Mouse (Mus musculus) cerebellum, adult 2 months (tissue): Measurements from ENCODE around the gene Mlf1. TPM values are rescaled to one million over a fixed set of nuclear protein-coding genes. Genes with fewer than 3 reads are reported as not detected.

Experiments
- DNase-seq, 2 experiments: peaks; one replicate each; pipeline ENCODE4 v3.0.0; 2021
- H3K27ac ChIP-seq: fragments of 200-500 bp; 2 replicates; pipeline ENCODE4 v1.5.1; 2012; ENCODE audit warnings: low read length, control low read depth, inconsistent platforms; ENCODE audit not compliant: insufficient read depth
- H3K27me3 ChIP-seq: fragments of 200-500 bp; 2 replicates; pipeline ENCODE4 v1.6.1; 2012; ENCODE audit warnings: inconsistent platforms, mild to moderate bottlenecking, low read length, moderate library complexity; ENCODE audit not compliant: control insufficient read depth, insufficient read depth
- H3K4me1 ChIP-seq: fragments of 200-500 bp; 2 replicates; pipeline ENCODE4 v1.6.1; 2011; ENCODE audit warnings: low read length; ENCODE audit not compliant: control insufficient read depth, insufficient read depth
- H3K4me3 ChIP-seq: fragments of 200-500 bp; replicated peaks from 2 replicates; pipeline ENCODE3; 2011; ENCODE audit warnings: mild to moderate bottlenecking, low read depth, low read length, control low read depth; ENCODE audit not compliant: insufficient read depth
- CTCF ChIP-seq: fragments of 200-500 bp; IDR thresholded peaks from 2 replicates; pipeline ENCODE4 v1.5.1; 2011; ENCODE audit warnings: low read depth, mild to moderate bottlenecking, control low read depth, low read length, moderate library complexity, borderline replicate concordance; ENCODE audit not compliant: insufficient read depth
- POLR2A ChIP-seq: fragments of 200-500 bp; IDR thresholded peaks from 2 replicates; pipeline ENCODE4 v1.6.1; 2011; ENCODE audit warnings: low read length, control low read depth, borderline replicate concordance; ENCODE audit not compliant: insufficient read depth
- whole genome bisulfite sequencing: fragments of 180-500 bp; shearing (Covaris S2); methylation state at CpG from one replicate; pipeline ENCODE4 v1.1.7; 2018; 5-methylcytosine and 5-hydroxymethylcytosine counted together
- polyA plus RNA-seq: library from polyadenylated mRNA; depleted of rRNA; stranded (reverse); fragments of >200 nt; gene quantifications from 2 replicates; pipeline ENCODE4 v1.2.3, GENCODE M21; 2012

Gene Mlf1
- polyA plus RNA-seq, 1 experiment: 1.6 TPM

DNA sequence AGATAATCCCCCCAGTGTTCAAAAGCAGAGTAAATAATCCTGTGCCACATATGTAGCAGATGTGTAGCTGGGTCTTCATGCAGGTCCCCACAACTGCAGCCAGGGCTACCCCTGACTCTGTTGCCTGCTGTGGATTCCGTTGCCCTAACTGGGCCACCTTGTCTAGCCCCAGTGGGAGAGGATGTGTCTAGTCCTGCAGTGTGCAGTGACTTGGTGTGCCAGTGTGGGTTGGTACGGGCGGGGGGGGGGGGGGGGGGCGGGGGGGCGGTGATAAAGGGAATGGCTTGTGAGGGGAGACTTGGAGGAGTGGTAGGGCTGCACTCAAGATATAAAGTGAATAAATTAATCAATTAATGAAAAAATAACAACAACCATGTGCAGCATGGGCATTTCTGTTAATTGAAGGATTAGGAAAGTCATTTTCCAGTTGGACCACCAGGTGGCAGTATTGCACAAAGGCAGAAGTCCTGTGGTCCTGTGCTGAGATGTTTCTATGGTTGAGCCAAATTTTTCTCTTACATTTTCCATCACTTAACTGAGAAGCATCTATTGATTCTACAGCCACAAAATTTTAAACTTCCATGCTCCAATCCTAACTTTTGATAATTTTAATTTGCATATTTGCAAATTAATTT is 21.7 kb upstream of the Mlf1 start:
- TF ChIP-seq CTCF: peak; percentile 64; the same call in 1 of the 2 replicates
- TF ChIP-seq POLR2A: no peak
- H3K4me3 ChIP-seq: no peak overlapping the region
- no peak overlapping the region for H3K27ac ChIP-seq
- 27% methylated on average over 5 of the region's 5 CpGs for WGBS
- no peaks in the 10 kb centered on the region for H3K27me3 ChIP-seq
- peak; percentile 20 to 38 for DNase-seq
- H3K4me1 ChIP-seq: no peaks in the 10 kb centered on the region

DNA sequence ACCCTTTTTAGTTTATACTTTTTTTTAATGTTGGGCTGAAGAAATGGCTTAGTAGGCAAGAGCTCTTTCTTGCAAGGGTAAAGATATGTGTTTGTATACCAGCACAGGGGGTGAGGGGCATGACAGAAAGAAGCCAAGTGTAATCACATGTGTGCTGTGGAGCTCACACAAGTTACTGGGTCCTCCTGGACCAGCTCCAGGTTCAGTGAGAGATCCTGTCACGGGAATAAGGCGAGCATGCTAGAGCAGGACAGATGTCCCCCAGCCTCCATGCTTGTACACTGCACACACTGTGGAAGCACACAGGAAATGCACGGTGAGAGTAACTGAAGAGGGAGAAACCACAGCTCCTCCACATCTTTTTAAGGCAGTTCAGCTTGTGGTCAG is 21.1 kb upstream of the Mlf1 start:
- Histone ChIP-seq H3K4me3 (no peak overlapping the region), H3K4me1 (no peaks in the 10 kb centered on the region), H3K27ac (no peak overlapping the region), H3K27me3 (no peaks in the 10 kb centered on the region)
- WGBS: 36% methylated on average over 3 of the region's 3 CpGs
- no peak for DNase-seq
- no peak for TF ChIP-seq POLR2A
- TF ChIP-seq CTCF: no peak

DNA sequence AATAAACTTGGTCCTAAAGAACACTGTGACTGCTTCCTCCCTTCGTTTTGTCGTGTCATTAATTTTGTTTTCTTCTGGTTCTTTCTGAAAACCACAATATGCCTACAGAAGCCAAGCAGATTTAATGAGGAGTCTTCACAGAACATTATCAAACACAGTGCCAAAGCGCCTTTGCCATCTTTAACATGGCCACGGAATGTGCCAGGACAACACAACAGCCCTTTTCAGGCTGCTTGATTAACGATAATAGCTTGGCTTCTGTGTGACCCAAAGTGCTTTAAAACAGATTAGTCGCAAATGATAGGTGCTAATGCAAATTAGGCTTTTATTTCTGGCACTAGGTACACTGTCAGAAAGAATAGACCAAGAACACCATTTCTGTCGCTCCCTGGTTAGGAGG is 15.5 kb upstream of the Mlf1 start:
- no peak for TF ChIP-seq POLR2A
- no peak for TF ChIP-seq CTCF
- Histone ChIP-seq H3K27me3 (no peaks in the 10 kb centered on the region), H3K4me1 (no peaks in the 10 kb centered on the region), H3K4me3 (no peak overlapping the region), H3K27ac (no peak overlapping the region)
- no peak for DNase-seq
- WGBS: 67% methylated on average over 7 of the region's 7 CpGs

DNA sequence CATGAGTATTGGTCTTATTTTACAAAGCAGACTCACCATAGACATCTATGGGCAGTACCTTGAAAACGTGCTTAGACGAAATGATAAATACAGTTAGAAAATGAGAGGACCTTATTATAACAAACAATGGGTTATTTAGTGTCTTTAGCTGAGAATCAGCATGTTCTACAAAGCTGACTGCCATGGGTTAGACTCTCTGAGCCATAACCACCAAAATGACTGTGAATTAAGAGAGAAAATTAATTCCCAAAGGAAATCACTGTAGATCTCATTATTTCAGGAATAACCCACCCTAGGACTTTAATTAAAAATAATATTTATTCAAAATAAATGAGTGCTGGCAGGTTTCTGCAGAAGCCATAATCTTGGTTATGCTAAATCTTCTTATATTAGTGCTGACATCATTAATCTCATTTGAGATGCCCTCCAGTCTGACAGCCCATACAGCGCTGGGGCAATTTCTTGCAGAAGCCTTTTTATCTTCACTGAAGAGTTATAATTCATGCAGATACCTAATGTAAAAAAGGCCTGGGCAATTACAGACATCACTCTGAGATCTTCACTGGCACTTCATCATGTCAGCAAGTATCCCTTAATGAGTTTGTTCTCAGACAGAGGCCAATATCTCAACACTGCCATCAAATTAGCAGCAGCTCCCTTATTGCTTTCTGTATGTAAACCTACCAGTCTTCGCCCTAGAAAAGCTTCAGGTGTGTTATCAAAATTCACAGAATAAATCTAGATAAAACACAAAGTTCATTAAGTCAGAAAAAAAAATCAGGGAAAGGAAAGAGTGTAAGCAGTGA is 7.6 kb upstream of the Mlf1 start:
- no peaks in the 10 kb centered on the region for H3K27me3 ChIP-seq
- no peaks in the 10 kb centered on the region for H3K4me1 ChIP-seq
- TF ChIP-seq CTCF (no peak), POLR2A (no peak)
- no peak for DNase-seq
- H3K27ac ChIP-seq: no peak overlapping the region
- no peak overlapping the region for H3K4me3 ChIP-seq
- WGBS: 80% methylated on average over 4 of the region's 4 CpGs

DNA sequence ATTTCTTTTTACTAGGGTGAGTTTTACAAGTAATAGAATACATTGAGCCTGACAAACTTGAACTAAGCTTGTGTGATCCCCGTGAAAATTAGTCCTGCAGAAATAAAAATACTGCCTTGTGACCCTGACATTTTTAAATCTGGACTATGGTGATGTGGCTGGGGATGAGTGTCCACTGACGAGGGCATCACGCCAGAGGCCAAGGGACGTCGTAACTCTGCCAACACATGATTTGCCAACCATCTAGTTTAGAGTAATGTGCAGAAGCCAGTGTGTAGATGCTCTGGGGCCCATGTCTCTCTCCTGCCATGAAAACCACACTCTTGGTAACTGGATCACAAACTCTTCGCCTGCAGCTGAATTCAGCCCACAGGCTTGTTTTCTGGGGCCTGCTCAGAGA is 6.4 kb upstream of the Mlf1 start:
- H3K27ac ChIP-seq: no peak overlapping the region
- H3K27me3 ChIP-seq: no peaks in the 10 kb centered on the region
- 40% methylated on average over 6 of the region's 6 CpGs for WGBS
- TF ChIP-seq CTCF (no peak), POLR2A (no peak)
- H3K4me3 ChIP-seq: no peak overlapping the region
- DNase-seq: no peak
- no peaks in the 10 kb centered on the region for H3K4me1 ChIP-seq

DNA sequence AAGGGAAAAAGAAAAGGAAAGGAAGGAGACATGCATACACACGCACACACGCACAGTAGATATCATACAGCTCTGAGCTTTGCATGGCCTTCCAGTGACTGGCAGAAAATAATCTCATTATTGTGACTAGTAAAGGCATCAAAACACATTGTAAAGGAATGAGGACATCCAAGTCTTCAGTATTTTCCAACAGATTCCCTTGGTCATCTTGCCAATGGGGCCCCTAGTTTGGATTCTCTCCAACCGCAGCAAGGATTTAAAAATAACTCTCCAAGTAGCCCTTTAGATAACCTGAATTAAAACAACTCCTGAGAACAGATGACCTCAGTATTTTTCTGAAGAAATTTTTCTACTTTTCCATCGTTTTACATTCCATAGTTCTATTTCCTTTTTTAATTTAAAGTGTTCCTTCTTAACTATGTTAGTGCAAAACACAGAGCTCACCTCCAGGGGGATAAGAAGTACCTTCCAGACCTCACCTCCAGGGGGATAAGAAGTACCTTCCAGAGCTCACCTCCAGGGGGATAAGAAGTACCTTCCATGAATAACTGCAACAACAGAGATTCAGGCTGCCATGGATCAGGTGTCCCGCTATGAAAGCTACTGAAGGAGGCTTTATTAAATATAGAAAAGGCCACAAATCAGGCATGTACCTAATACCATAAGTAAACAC is 4.4 kb upstream of the Mlf1 start:
- 78% methylated on average over 5 of the region's 5 CpGs for WGBS
- TF ChIP-seq CTCF: no peak
- no peak for TF ChIP-seq POLR2A
- H3K27ac ChIP-seq: no peak overlapping the region
- no peak overlapping the region for H3K4me3 ChIP-seq
- DNase-seq: no peak
- H3K27me3 ChIP-seq: no peaks in the 10 kb centered on the region
- H3K4me1 ChIP-seq: no peaks in the 10 kb centered on the region

DNA sequence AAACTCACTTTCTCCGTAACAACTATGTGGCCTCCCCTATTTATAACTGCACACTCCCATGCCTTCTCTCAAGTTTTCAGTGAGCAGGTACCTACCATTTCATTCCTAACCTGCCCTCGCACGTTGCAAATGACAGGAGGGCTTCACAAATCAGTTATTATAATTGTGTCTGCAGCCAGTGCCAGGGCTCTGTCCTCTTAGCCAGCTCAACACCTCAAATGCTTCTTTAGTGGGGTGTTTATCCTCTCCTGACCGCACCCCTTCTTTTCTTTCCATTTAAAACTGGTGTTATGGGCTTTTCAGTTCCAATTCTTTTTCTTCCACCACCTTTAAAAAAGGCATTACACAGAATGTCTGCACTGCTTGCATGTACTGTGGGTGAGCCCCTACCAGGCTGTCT is 1.7 kb upstream of the Mlf1 start:
- no peak overlapping the region for H3K27ac ChIP-seq
- no peak overlapping the region for H3K4me3 ChIP-seq
- H3K4me1 ChIP-seq: no peaks in the 10 kb centered on the region
- no peak for DNase-seq
- WGBS: 78% methylated on average over 4 of the region's 4 CpGs
- no peak for TF ChIP-seq POLR2A
- no peak for TF ChIP-seq CTCF
- H3K27me3 ChIP-seq: no peaks in the 10 kb centered on the region

DNA sequence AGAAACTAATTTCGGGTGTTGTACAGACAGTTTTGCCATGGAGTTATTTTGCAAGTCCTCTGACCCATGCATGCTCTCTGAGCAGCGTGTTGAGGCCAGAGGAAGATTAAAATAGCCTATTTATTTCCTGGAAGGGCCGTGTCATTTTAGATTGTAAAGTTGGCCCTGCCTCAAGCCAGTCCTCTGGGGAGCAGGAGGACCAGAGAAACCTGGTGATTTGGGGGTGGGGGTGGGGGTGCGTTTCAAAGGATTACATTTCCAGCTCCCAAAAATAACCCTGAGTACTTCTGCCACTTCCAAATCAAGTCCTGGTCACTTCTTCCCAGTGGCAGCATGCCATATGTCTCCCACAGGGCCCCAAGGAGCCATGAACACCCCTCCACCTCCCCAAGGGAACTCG is 1.1 kb upstream of the Mlf1 start:
- no peak for DNase-seq
- 23% methylated on average over 5 of the region's 5 CpGs for WGBS
- TF ChIP-seq POLR2A (no peak), CTCF (no peak)
- Histone ChIP-seq H3K4me1 (no peaks in the 10 kb centered on the region), H3K27ac (no peak overlapping the region), H3K4me3 (no peak overlapping the region), H3K27me3 (no peaks in the 10 kb centered on the region)
